Mouse (Mus musculus): ENCODE measurements around the gene Tmem40. TPM values are rescaled to one million over a fixed set of nuclear protein-coding genes. Genes with fewer than 3 reads are reported as not detected.

The Tmem40 gene
- total RNA-seq, 2 experiments from 2014 or later, result 0.42 to 0.44 TPM

GRCm38 (mm10) chr6:115791016-115791415, 28.8 kb upstream of the Tmem40 start:
- DNase-seq (ENCODE audit: low spot score in 2 of 2), result no peak
- TF ChIP-seq CTCF (conservative IDR thresholded peaks at IDR 0.05), result no peak
- Histone ChIP-seq H3K4me3 (no peak overlapping the region), H3K27ac (no peak overlapping the region)

GRCm38 (mm10) chr6:115782781-115783180, 20.6 kb upstream of the Tmem40 start:
- DNase-seq (ENCODE audit: low spot score in 2 of 2), result no peak
- no peak for TF ChIP-seq CTCF (conservative IDR thresholded peaks at IDR 0.05)

GRCm38 (mm10) chr6:115776363-115776762, 14.2 kb upstream of the Tmem40 start:
- H3K27ac ChIP-seq, result no peak overlapping the region
- DNase-seq (ENCODE audit: low spot score in 2 of 2), result no peak
- TF ChIP-seq CTCF (conservative IDR thresholded peaks at IDR 0.05), result no peak
- H3K4me3 ChIP-seq, result no peak overlapping the region

More at GRCm38 (mm10) chr6:115782781-115783180, 20.6 kb upstream of the Tmem40 start:
- Histone ChIP-seq H3K4me3 (no peak overlapping the region), H3K27ac (no peak overlapping the region)

- no peak for DNase-seq (ENCODE audit: low spot score in 2 of 2)
- H3K27ac ChIP-seq, result no peak overlapping the region
- no peak for TF ChIP-seq CTCF (conservative IDR thresholded peaks at IDR 0.05)
- no peak overlapping the region for H3K4me3 ChIP-seq
These were observed 13.6 kb upstream of the Tmem40 start for GRCm38 (mm10) chr6:115775838-115776237.

GRCm38 (mm10) chr6:115774501-115774921, 12.3 kb upstream of the Tmem40 start, which contains the start of gene Cand2:
Cand2 (plus strand) TSS chr6:115774538.
- TF ChIP-seq CTCF (conservative IDR thresholded peaks at IDR 0.05), result no peak
- Histone ChIP-seq H3K27ac (peak within 1 kb of the TSS; percentile 59; the same call in 1 of the 2 replicates), H3K4me3 (peak within 1 kb of the TSS; percentile 71)
- DNase-seq (ENCODE audit: low spot score in 2 of 2), result no peak

GRCm38 (mm10) chr6:115773966-115774413, 11.8 kb upstream of the Tmem40 start:
- TF ChIP-seq CTCF (conservative IDR thresholded peaks at IDR 0.05), result no peak
- H3K27ac ChIP-seq, result no peak overlapping the region
- peak overlapping the region; percentile 50 for H3K4me3 ChIP-seq
- no peak for DNase-seq (ENCODE audit: low spot score in 2 of 2)

GRCm38 (mm10) chr6:115772604-115773003, 10.4 kb upstream of the Tmem40 start:
- no peak overlapping the region for H3K4me3 ChIP-seq
- DNase-seq (ENCODE audit: low spot score in 2 of 2), result no peak
- H3K27ac ChIP-seq, result no peak overlapping the region
- peak; percentile 54 for TF ChIP-seq CTCF (conservative IDR thresholded peaks at IDR 0.05)

- no peak overlapping the region for H3K27ac ChIP-seq
- no peak for TF ChIP-seq CTCF (conservative IDR thresholded peaks at IDR 0.05)
- no peak for DNase-seq (ENCODE audit: low spot score in 2 of 2)
- H3K4me3 ChIP-seq, result no peak overlapping the region
These were observed 10.0 kb upstream of the Tmem40 start for GRCm38 (mm10) chr6:115772201-115772600.

GRCm38 (mm10) chr6:115770852-115771251, 8.6 kb upstream of the Tmem40 start:
- H3K27ac ChIP-seq, result no peak overlapping the region
- DNase-seq (ENCODE audit: low spot score in 2 of 2), result no peak
- H3K4me3 ChIP-seq, result no peak overlapping the region
- no peak for TF ChIP-seq CTCF (conservative IDR thresholded peaks at IDR 0.05)

GRCm38 (mm10) chr6:115770059-115770670, 8.0 kb upstream of the Tmem40 start:
- peak; percentile 58 for TF ChIP-seq CTCF (conservative IDR thresholded peaks at IDR 0.05)
- no peak for DNase-seq (ENCODE audit: low spot score in 2 of 2)
- Histone ChIP-seq H3K27ac (no peak overlapping the region), H3K4me3 (no peak overlapping the region)

- Histone ChIP-seq H3K27ac (no peak overlapping the region), H3K4me3 (no peak overlapping the region)
- no peak for TF ChIP-seq CTCF (conservative IDR thresholded peaks at IDR 0.05)
- DNase-seq (ENCODE audit: low spot score in 2 of 2), result no peak
These were observed 6.0 kb upstream of the Tmem40 start for GRCm38 (mm10) chr6:115768207-115768606.

GRCm38 (mm10) chr6:115767357-115767756, 5.1 kb upstream of the Tmem40 start:
- no peak overlapping the region for H3K4me3 ChIP-seq
- TF ChIP-seq CTCF (conservative IDR thresholded peaks at IDR 0.05), result no peak

GRCm38 (mm10) chr6:115764179-115764578, 2.0 kb upstream of the Tmem40 start:
- peak in 1 of 2 experiments; percentile 9 for DNase-seq (ENCODE audit: low spot score in 2 of 2)
- Histone ChIP-seq H3K27ac (no peak overlapping the region), H3K4me3 (0 out of 2 replicates have a peak overlapping the region, but pooled peaks have one; percentile 12)
- TF ChIP-seq CTCF (conservative IDR thresholded peaks at IDR 0.05), result no peak

More at GRCm38 (mm10) chr6:115767357-115767756, 5.1 kb upstream of the Tmem40 start:
- H3K27ac ChIP-seq, result no peak overlapping the region
- no peak for DNase-seq (ENCODE audit: low spot score in 2 of 2)

GRCm38 (mm10) chr6:115760982-115761381, 1.2 kb downstream of the Tmem40 start:
- DNase-seq (ENCODE audit: low spot score in 2 of 2), result no peak
- TF ChIP-seq CTCF (conservative IDR thresholded peaks at IDR 0.05), result no peak
- H3K27ac ChIP-seq, result no peak overlapping the region
- no peak overlapping the region for H3K4me3 ChIP-seq
